Mouse (Mus musculus) embryonic facial prominence, embryonic 12.5 days (tissue): ENCODE results near the gene Ticrr. TPM values are rescaled to one million over a fixed set of nuclear protein-coding genes. Genes with fewer than 3 reads are reported as not detected.

ENCODE experiments used
- ATAC-seq: fragments of 200-750 bp; cut with Nextera tagmentation; 2 replicates; pipeline ENCODE4 v1.8.0; 2017; ENCODE audit not compliant: insufficient number of reproducible peaks, insufficient read depth, low FRiP score, low TSS enrichment
- H3K27ac ChIP-seq: fragments of 300-500 bp; sonication (generic); 2 replicates; pipeline ENCODE4 v1.5.1; 2016; ENCODE audit warnings: mild to moderate bottlenecking
- H3K27me3 ChIP-seq: fragments of 300-500 bp; sonication (generic); 2 replicates; pipeline ENCODE4 v1.6.1; 2016; ENCODE audit warnings: mild to moderate bottlenecking, moderate library complexity
- H3K36me3 ChIP-seq: fragments of 300-500 bp; sonication (generic); 2 replicates; pipeline ENCODE4 v1.6.1; 2016; ENCODE audit warnings: mild to moderate bottlenecking
- H3K4me1 ChIP-seq: fragments of 300-500 bp; sonication (generic); 2 replicates; pipeline ENCODE4 v1.6.1; 2016
- H3K4me2 ChIP-seq: fragments of 300-500 bp; sonication (generic); replicated peaks from 2 replicates; pipeline ENCODE4 v1.6.1; 2016; ENCODE audit warnings: mild to moderate bottlenecking, moderate library complexity
- H3K4me3 ChIP-seq: fragments of 300-500 bp; sonication (generic); 2 replicates; pipeline ENCODE4 v1.5.1; 2016; ENCODE audit warnings: mild to moderate bottlenecking
- H3K9ac ChIP-seq: fragments of 300-500 bp; sonication (generic); 2 replicates; pipeline ENCODE4 v1.6.1; 2016; ENCODE audit warnings: mild to moderate bottlenecking, moderate library complexity
- H3K9me3 ChIP-seq: fragments of 300-500 bp; sonication (generic); 2 replicates; pipeline ENCODE4 v1.6.1; 2016; ENCODE audit warnings: mild to moderate bottlenecking, moderate library complexity
- WGBS: fragments of 180-500 bp; shearing (Covaris S2); methylation state at CpG from one replicate; pipeline ENCODE4 v1.1.7; 2016; 5-methylcytosine and 5-hydroxymethylcytosine counted together
- polyA plus RNA-seq: library from polyadenylated mRNA; unstranded; fragments of >200 nt; fragmentation: Nextera tagmentation; extraction: Ambion mirVana; gene quantifications from 2 replicates; pipeline ENCODE4 v1.2.1, GENCODE M21; 2016

The Ticrr gene
- polyA plus RNA-seq = 14.7 and 14.9 TPM in 2 replicates

DNA sequence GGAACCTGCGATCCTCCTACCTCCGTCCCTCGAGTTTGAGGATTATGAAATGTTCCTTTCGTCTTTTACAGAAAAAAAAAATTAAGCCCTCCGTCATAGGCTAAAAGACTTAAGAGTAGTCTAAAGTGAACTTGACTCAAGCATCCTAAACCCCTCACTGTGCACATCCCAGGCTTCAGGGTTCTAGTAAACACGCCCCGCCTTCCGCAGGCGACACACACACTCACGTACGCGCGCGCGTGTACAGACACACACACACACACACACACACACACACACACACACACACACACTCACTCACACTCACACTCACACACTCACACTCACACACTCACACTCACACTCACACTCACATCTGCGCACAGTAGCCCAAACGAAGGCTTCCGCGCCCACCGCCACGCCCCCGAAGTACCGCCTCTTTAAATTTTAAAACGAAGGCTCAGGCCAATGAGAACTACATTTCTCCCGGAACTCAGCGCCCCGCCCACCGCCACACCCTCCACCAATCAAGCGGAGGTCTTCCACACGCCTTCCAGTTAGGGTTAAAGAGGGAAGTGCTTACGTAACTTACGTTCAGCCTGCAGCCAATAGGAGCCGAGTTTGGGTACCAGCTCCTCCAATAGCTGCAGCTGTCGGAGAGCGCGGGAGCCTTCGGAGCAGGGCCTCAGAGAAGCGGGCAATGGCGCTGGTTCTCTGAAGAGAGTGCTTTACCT is at the start of gene Ticrr:
Gene Ticrr, plus strand, starts transcription at position 619 of the 713 bp plus-strand sequence.
- peak within 1 kb of the TSS; percentile 50; the same call in 1 of the 2 replicates for H3K27ac ChIP-seq
- peak within 1 kb of the TSS; percentile 97 for H3K4me3 ChIP-seq
- peak within 1 kb of the TSS; percentile 89 for H3K4me2 ChIP-seq
- no peaks in the 10 kb centered on the region for H3K36me3 ChIP-seq
- H3K4me1 ChIP-seq = peaks cover 29% of the 10 kb centered on the region
- H3K9ac ChIP-seq = peak within 1 kb of the TSS; percentile 88
- no peaks in the 10 kb centered on the region for H3K27me3 ChIP-seq
- H3K9me3 ChIP-seq = no peaks in the 10 kb centered on the region
- under 1% methylated on average over 39 of the region's 39 CpGs for WGBS
- ATAC-seq = peak; percentile 98

- Histone ChIP-seq H3K4me3 (no peak overlapping the region), H3K36me3 (no peaks in the 10 kb centered on the region), H3K9ac (no peak overlapping the region), H3K4me1 (peaks cover 8% of the 10 kb centered on the region; the same call in 1 of the 2 replicates), H3K4me2 (no peak overlapping the region), H3K9me3 (no peaks in the 10 kb centered on the region), H3K27ac (no peak overlapping the region), H3K27me3 (peaks cover 70% of the 10 kb centered on the region)
- WGBS = 66% methylated on average over 9 of the region's 9 CpGs
- ATAC-seq = no peak
Observed at GRCm38 (mm10) chr7:79611901-79612300, 48.1 kb upstream of the Ticrr start.

DNA sequence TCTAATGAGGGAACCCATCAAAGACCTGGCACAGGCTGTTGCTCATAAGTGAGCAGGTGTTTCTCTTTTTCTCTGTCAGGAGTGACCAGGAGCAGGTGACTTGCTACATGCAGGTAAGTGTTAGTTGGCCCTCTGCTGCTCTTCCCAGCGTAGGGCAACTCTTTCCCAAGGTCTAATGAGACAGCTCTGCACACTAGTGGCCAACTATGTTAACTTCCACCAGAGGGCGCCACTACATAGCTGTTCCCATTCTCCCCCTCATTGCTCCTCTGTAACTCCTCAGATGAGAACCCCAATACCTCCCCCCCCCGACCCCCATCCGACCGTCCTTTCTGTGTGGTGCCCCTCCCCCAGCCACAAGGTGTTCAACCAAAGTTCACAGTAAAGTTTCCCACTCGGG is 47.2 kb upstream of the Ticrr start:
- no peak overlapping the region for H3K4me2 ChIP-seq
- no peaks in the 10 kb centered on the region for H3K36me3 ChIP-seq
- H3K27me3 ChIP-seq = peaks cover 70% of the 10 kb centered on the region
- H3K27ac ChIP-seq = no peak overlapping the region
- 8% methylated on average over 6 of the region's 6 CpGs for WGBS
- no peak overlapping the region for H3K9ac ChIP-seq
- no peak for ATAC-seq
- no peaks in the 10 kb centered on the region for H3K9me3 ChIP-seq
- no peak overlapping the region for H3K4me3 ChIP-seq
- peaks cover 5% of the 10 kb centered on the region; the same call in 1 of the 2 replicates for H3K4me1 ChIP-seq

GRCm38 (mm10) chr7:79613314-79613713 is 46.7 kb upstream of the Ticrr start:
- no peaks in the 10 kb centered on the region for H3K9me3 ChIP-seq
- no peak overlapping the region for H3K4me2 ChIP-seq
- no peaks in the 10 kb centered on the region for H3K36me3 ChIP-seq
- no peak overlapping the region for H3K4me3 ChIP-seq
- no peak overlapping the region for H3K27ac ChIP-seq
- ATAC-seq = no peak
- no peak overlapping the region for H3K9ac ChIP-seq
- peaks cover 5% of the 10 kb centered on the region; the same call in 1 of the 2 replicates for H3K4me1 ChIP-seq
- peaks cover 70% of the 10 kb centered on the region for H3K27me3 ChIP-seq
- WGBS = 63% methylated on average over 11 of the region's 11 CpGs

- Histone ChIP-seq H3K4me2 (no peak overlapping the region), H3K27ac (no peak overlapping the region), H3K4me3 (no peak overlapping the region), H3K9me3 (no peaks in the 10 kb centered on the region), H3K27me3 (peaks cover 76% of the 10 kb centered on the region), H3K9ac (no peak overlapping the region), H3K4me1 (peaks cover 5% of the 10 kb centered on the region; the same call in 1 of the 2 replicates), H3K36me3 (no peaks in the 10 kb centered on the region)
- WGBS = 77% methylated on average over 4 of the region's 4 CpGs
- no peak for ATAC-seq
Observed at GRCm38 (mm10) chr7:79615008-79615407, 45.0 kb upstream of the Ticrr start.

DNA sequence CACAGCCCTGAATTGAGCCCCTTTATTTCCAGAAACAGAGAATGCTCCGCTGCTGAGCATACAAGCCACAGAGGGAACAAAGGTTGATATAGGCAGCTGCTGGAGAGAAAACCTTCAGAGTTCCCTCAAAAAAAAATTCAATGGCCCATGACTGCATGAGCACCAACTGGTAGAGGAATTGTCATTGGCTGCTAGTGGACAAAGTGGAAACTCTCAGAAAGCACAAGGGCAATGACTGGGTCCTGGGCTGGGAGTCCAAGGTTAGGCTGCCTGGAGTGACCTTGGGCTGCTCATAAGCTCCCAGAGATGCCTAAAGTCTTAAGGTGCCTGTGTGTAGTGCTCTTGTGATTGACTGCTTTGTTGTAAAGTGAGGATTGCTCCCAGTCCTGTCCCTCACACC is 44.1 kb upstream of the Ticrr start:
- Histone ChIP-seq H3K9me3 (no peaks in the 10 kb centered on the region), H3K9ac (no peak overlapping the region), H3K4me2 (no peak overlapping the region), H3K36me3 (no peaks in the 10 kb centered on the region), H3K27me3 (peaks cover 72% of the 10 kb centered on the region), H3K27ac (no peak overlapping the region), H3K4me1 (peaks cover 5% of the 10 kb centered on the region; the same call in 1 of the 2 replicates), H3K4me3 (no peak overlapping the region)
- WGBS = 65% methylated on average over 1 of the region's 1 CpGs
- ATAC-seq = no peak

DNA sequence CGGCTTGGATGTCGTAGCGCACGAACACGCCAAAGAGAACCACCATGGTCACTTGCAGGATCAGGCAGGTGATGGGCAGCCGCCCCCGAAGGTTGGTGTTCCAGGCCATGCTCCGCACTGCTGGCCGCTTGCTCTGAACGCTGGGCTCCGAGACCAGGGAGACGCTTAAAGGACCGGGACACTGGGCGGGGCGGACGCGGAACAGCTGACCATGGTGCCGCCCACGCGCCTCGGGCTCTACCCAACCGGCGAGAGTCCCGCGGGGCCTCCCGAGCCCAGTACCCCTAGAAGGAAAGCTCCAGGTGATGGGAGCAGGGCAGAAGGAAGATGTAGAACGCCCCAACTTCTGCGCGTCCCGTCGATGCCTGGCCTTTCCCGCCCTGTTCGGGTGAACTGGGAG is 42.6 kb upstream of the Ticrr start, which contains the start of gene Rhcg:
Gene Rhcg, minus strand, starts transcription at position 240 of the 400 bp plus-strand sequence.
- Histone ChIP-seq H3K4me1 (peaks cover 5% of the 10 kb centered on the region; the same call in 1 of the 2 replicates), H3K9me3 (no peaks in the 10 kb centered on the region), H3K4me2 (peak within 1 kb of the TSS; percentile 33), H3K4me3 (peak within 1 kb of the TSS; percentile 23), H3K9ac (no peak within 1 kb of the TSS), H3K27ac (no peak within 1 kb of the TSS), H3K27me3 (peaks cover 69% of the 10 kb centered on the region), H3K36me3 (no peaks in the 10 kb centered on the region)
- ATAC-seq = no peak
- 8% methylated on average over 33 of the region's 33 CpGs for WGBS

DNA sequence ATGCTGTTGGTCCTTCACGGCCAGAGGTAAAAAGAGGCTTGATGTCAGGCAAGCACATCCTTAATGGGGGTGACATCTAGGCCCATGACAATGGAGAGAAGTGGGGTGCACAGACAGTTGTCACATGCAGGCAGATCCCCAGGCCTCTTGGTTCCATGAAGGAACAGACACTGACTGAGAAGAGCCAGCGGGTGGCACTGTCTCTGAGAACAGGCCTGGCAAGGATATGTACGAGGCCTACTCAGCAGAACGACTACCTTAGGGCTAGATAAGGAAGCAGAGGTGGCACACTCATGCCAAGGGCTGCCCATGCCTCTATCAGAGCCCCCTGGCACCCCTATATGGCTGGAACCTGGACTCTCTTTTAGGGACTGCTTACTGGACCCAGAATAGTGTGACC is 40.5 kb upstream of the Ticrr start:
- 55% methylated on average over 4 of the region's 4 CpGs for WGBS

DNA sequence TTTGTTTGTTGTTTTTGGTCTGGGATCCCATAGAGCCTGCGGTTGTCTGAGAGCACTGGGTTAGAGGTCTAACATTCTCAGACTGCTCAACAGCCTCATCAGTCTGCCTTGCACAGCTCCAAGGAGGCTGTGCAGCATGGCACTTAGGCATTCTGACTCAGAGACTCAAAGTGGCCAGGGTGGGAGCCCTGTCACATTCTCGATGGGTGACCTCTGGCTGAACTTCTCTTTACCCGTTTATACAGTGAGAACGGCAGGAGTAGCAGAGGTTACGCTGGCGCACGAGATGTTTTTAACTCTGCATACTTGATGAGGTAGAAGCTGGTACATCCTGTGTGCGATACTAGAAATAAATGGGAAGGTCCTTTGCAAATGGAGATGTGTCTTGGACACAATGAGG is 36.9 kb upstream of the Ticrr start:
- no peaks in the 10 kb centered on the region for H3K36me3 ChIP-seq
- no peak overlapping the region for H3K9ac ChIP-seq
- no peak overlapping the region for H3K4me2 ChIP-seq
- ATAC-seq = no peak
- H3K4me1 ChIP-seq = no peaks in the 10 kb centered on the region
- H3K9me3 ChIP-seq = no peaks in the 10 kb centered on the region
- WGBS = 66% methylated on average over 8 of the region's 8 CpGs
- H3K27ac ChIP-seq = no peak overlapping the region
- H3K27me3 ChIP-seq = peaks cover 18% of the 10 kb centered on the region
- H3K4me3 ChIP-seq = no peak overlapping the region

More for the DNA sequence above, 40.5 kb upstream of the Ticrr start:
- Histone ChIP-seq H3K4me3 (no peak overlapping the region), H3K36me3 (no peaks in the 10 kb centered on the region), H3K4me2 (no peak overlapping the region), H3K9me3 (no peaks in the 10 kb centered on the region), H3K9ac (no peak overlapping the region), H3K27me3 (peaks cover 52% of the 10 kb centered on the region), H3K27ac (no peak overlapping the region), H3K4me1 (peaks cover 5% of the 10 kb centered on the region; the same call in 1 of the 2 replicates)
- no peak for ATAC-seq

DNA sequence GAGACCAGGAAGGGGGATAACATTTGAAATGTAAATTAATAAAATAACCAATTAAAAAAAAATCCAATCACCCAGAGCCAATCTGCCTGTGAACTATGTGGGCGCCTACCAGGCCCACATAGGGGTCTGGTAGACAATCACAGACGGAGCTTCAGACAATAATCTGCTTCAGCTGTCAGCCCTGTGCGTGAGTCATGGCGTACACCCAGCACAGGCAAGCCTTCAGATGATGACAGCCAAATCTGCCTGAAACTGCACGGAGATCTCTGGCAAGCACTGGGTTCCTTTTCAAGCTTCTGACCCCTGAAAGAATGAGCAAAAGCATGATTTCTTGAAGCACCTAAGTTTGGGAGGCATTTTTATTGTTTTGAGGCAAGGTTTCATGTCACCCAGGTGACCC is 33.8 kb upstream of the Ticrr start:
- Histone ChIP-seq H3K4me1 (no peaks in the 10 kb centered on the region), H3K36me3 (no peaks in the 10 kb centered on the region), H3K4me3 (no peak overlapping the region), H3K27ac (no peak overlapping the region), H3K9ac (no peak overlapping the region), H3K4me2 (no peak overlapping the region), H3K27me3 (no peaks in the 10 kb centered on the region), H3K9me3 (no peaks in the 10 kb centered on the region)
- 78% methylated on average over 5 of the region's 5 CpGs for WGBS
- ATAC-seq = no peak

DNA sequence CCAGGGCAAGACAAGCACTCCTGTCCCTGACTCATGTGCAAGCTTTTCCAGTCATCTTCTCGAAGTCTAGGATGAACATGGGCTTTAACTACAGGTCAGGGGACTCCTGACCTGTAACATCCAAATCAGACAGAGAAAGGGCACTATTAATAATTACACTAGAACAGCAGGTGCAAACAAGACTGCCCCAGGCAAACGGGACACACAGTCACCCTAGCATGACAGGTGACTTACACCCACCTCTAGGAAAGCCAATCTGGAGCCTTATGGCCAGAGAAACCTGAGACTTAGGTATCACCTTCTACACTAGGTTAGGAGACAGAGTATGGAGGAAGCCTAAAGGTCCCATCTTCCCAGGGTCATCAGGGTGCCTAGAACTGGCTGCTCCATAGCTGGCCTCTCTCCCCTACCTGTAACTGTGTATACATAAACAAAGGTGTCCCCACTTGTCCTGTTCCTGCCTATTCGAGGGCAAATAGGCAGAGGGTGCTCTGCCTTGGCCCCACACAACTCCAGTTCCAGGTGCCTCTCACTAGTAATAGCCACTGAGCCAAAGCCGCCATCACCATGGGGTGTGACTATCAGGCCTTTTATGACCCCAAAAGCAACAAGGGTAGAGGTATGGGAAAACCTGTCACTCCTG is 31.6 kb upstream of the Ticrr start:
- Histone ChIP-seq H3K9ac (no peak overlapping the region), H3K4me1 (no peaks in the 10 kb centered on the region), H3K27ac (no peak overlapping the region), H3K4me2 (no peak overlapping the region), H3K9me3 (no peaks in the 10 kb centered on the region), H3K4me3 (no peak overlapping the region), H3K27me3 (peaks cover 7% of the 10 kb centered on the region), H3K36me3 (no peaks in the 10 kb centered on the region)
- no peak for ATAC-seq
- WGBS = 68% methylated on average over 4 of the region's 4 CpGs

DNA sequence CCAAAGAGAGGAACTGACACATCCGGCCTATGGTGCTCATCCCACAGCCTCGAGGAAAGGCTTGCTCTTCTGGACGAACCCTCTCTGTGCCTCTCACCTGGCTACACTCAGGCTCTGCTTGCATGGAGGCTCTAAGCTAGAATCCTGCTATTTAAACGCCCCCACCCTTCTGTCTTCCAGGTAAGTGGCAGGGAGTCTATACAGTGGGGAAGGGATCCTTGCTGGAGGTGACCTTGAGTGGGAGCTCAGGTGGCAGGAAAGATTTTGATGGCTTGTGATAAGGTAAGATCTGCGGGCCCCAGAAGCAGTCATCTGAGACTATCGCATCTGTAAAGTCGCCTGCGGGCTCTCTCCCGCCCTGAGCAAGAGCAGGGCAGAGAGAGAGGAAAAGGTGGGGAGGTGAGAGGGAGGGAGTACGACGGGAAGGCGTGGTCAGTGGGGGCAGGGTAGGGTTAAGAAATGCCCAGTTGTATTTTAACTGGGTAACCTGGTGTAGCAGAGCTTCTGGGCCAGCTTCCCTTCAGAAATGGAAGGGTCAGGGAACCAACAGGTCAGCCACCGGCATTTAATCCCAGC is 28.1 kb upstream of the Ticrr start:
- no peak overlapping the region for H3K9ac ChIP-seq
- H3K4me2 ChIP-seq = no peak overlapping the region
- no peaks in the 10 kb centered on the region for H3K36me3 ChIP-seq
- H3K27ac ChIP-seq = no peak overlapping the region
- WGBS = 15% methylated on average over 13 of the region's 13 CpGs
- H3K9me3 ChIP-seq = no peaks in the 10 kb centered on the region
- no peak for ATAC-seq
- no peaks in the 10 kb centered on the region for H3K4me1 ChIP-seq
- no peak overlapping the region for H3K4me3 ChIP-seq
- H3K27me3 ChIP-seq = peaks cover 11% of the 10 kb centered on the region
